9 mouse cellular contexts compared by ENCODE assay signal in the genomic region with DNA sequence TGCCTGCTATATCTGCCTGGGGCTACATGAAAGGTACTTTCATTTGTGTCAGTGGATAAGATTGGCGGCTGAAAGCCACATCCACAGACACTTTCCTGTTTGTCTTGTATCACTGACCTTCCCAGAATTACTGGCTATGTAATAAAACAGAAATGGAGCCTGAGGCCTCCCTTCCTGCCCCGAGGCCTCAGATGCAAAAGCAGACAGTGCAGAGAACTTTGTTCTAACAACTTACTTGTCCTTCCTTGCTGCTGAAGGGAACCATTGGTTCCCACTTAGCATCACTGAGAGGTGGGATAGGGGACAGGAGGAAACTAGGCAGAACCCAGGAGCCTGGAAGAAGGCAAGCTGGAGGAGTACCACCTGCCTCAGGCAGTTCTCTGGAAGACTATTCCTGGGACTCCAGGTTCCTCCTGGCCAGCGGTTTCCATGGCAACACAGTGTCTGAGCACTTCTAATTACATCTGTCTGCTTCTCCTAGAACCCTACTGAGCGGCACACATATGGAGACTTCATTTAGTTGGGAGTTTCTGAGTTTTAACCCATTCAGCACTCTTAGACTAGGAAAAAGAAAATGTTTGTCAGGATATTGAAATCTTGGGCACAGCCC. TPM values are rescaled to one million over a fixed set of nuclear protein-coding genes. Genes with fewer than 3 reads are reported as not detected.
DNase-seq lines count a peak whose midpoint lies in the region; ATAC-seq lines count a peak whose summit lies in the region.
"Had no signal": no experiment of that assay in that cellular context is flagged by ENCODE, and none has a peak within 500 bp of the region (broad histone marks: within the 10 kb centered on the region; RNA-seq: fewer than 3 reads in every experiment).

No protein-coding gene starts in this region.

- H3K9me3 ChIP-seq in midbrain, embryonic 11.5 days (ENCODE audit: control insufficient read depth, low read length), result peaks cover 3% of the 10 kb centered on the region; the same call in 1 of the 2 replicates
- peaks cover 11% of the 10 kb centered on the region for H3K9me3 ChIP-seq in midbrain, embryonic 10.5 days (replicated peaks)
- H3K9me3 ChIP-seq in forebrain, embryonic 14.5 days (replicated peaks; ENCODE audit: control insufficient read depth, low read length), result no peaks in the 10 kb centered on the region
- H3K9me3 ChIP-seq: liver, embryonic 15.5 days had no signal

- no peak overlapping the region for H3K27ac ChIP-seq in midbrain, embryonic 11.5 days (ENCODE audit: low read depth, low read length)
- no peak overlapping the region for H3K27ac ChIP-seq in midbrain, embryonic 10.5 days (replicated peaks)
- H3K27ac ChIP-seq in forebrain, embryonic 14.5 days (ENCODE audit: low read depth, low read length), result no peak overlapping the region
- H3K27ac ChIP-seq: liver, embryonic 15.5 days had no signal

- H3K9ac ChIP-seq in midbrain, embryonic 11.5 days (ENCODE audit: low read length), result no peak overlapping the region
- H3K9ac ChIP-seq in forebrain, embryonic 14.5 days (ENCODE audit: low read length), result no peak overlapping the region
- H3K9ac ChIP-seq: liver, embryonic 15.5 days had no signal

- no peak for ATAC-seq in midbrain, embryonic 11.5 days (ENCODE audit: low FRiP score)
- peak; percentile 68; the same call in 1 of the 2 replicates for ATAC-seq in forebrain, embryonic 14.5 days

- no peak overlapping the region for H3K4me2 ChIP-seq in midbrain, embryonic 11.5 days
- no peak overlapping the region for H3K4me2 ChIP-seq in forebrain, embryonic 14.5 days (ENCODE audit: low read length)
- H3K4me2 ChIP-seq: liver, embryonic 15.5 days had no signal

- 66% methylated on average over 4 of the region's 4 CpGs for WGBS in midbrain, embryonic 11.5 days
- 75% methylated on average over 4 of the region's 4 CpGs for WGBS in midbrain, embryonic 10.5 days
- 63% methylated on average over 4 of the region's 4 CpGs for WGBS in forebrain, embryonic 14.5 days

- DNase-seq in midbrain, embryonic 11.5 days (ENCODE audit: low spot score, missing footprints), result peak; percentile 70
- no peak for DNase-seq in midbrain, embryonic 10.5 days (ENCODE audit: low spot score)
- DNase-seq in forebrain, embryonic 14.5 days (ENCODE audit: low spot score), result peak; percentile 63
- peak; percentile 77 for DNase-seq in mesoderm, embryonic 11.5 days (ENCODE audit: low read depth, low spot score)
- peak; percentile 60 to 69 for DNase-seq in right cerebral cortex, postnatal 36 days (ENCODE audit: low spot score in 2 of 2)
- no peak for DNase-seq in lung, postnatal 4 days
- no peak for DNase-seq in urinary bladder, postnatal 36 days (ENCODE audit: low spot score in 2 of 2)
- DNase-seq: kidney, postnatal 10 days had no signal

- no peaks in the 10 kb centered on the region for H3K4me1 ChIP-seq in midbrain, embryonic 11.5 days (ENCODE audit: control insufficient read depth, insufficient read depth, low read length)
- peaks cover 12% of the 10 kb centered on the region for H3K4me1 ChIP-seq in midbrain, embryonic 10.5 days
- no peaks in the 10 kb centered on the region for H3K4me1 ChIP-seq in forebrain, embryonic 14.5 days (ENCODE audit: control insufficient read depth, insufficient read depth, low read length)
- H3K4me1 ChIP-seq: liver, embryonic 15.5 days had no signal

- H3K27me3 ChIP-seq in midbrain, embryonic 11.5 days (ENCODE audit: control insufficient read depth, insufficient read depth, low read length), result no peaks in the 10 kb centered on the region
- no peaks in the 10 kb centered on the region for H3K27me3 ChIP-seq in midbrain, embryonic 10.5 days (ENCODE audit: low read depth, poor library complexity, severe bottlenecking)
- H3K27me3 ChIP-seq in forebrain, embryonic 14.5 days (replicated peaks; ENCODE audit: control insufficient read depth, insufficient read depth, low read length), result no peaks in the 10 kb centered on the region
- H3K27me3 ChIP-seq: liver, embryonic 15.5 days had no signal

- H3K4me3 ChIP-seq in midbrain, embryonic 11.5 days (ENCODE audit: low read depth, low read length), result no peak overlapping the region
- H3K4me3 ChIP-seq in midbrain, embryonic 10.5 days, result no peak overlapping the region
- H3K4me3 ChIP-seq in forebrain, embryonic 14.5 days (ENCODE audit: low read depth, low read length), result no peak overlapping the region
- H3K4me3 ChIP-seq: liver, embryonic 15.5 days had no signal

- peaks cover 9% of the 10 kb centered on the region; the same call in 1 of the 2 replicates for H3K36me3 ChIP-seq in midbrain, embryonic 11.5 days (ENCODE audit: control insufficient read depth, insufficient read depth, low read length)
- peaks cover 68% of the 10 kb centered on the region for H3K36me3 ChIP-seq in midbrain, embryonic 10.5 days
- H3K36me3 ChIP-seq in forebrain, embryonic 14.5 days (ENCODE audit: control insufficient read depth, insufficient read depth, low read length), result no peaks in the 10 kb centered on the region; the same call in 1 of the 2 replicates
- H3K36me3 ChIP-seq: liver, embryonic 15.5 days had no signal

RNA-seq across cellular contexts. Expression of a gene that starts 26.1 kb away (rescaled TPM):
- 199 and 211 TPM in 2 replicates for polyA plus RNA-seq in midbrain, embryonic 11.5 days (2014; fragmentation: Nextera tagmentation; extraction: Ambion mirVana)
- polyA plus RNA-seq in midbrain, embryonic 10.5 days (2016; fragmentation: Nextera tagmentation; extraction: Ambion mirVana), result 168 and 195 TPM in 2 replicates
- 90.2 and 101 TPM in 2 replicates for polyA plus RNA-seq in forebrain, embryonic 14.5 days (2014; fragmentation: Nextera tagmentation; extraction: Ambion mirVana)

RNA-seq across cellular contexts. Expression of a gene that starts 58.2 kb away (rescaled TPM):
- 0.12 and 0.15 TPM in 2 replicates for polyA plus RNA-seq in midbrain, embryonic 11.5 days (2014; fragmentation: Nextera tagmentation; extraction: Ambion mirVana)
- 0.25 and 0.34 TPM in 2 replicates for polyA plus RNA-seq in midbrain, embryonic 10.5 days (2016; fragmentation: Nextera tagmentation; extraction: Ambion mirVana)
- 0.20 TPM in 1 of 2 replicates, not detected in the other for polyA plus RNA-seq in forebrain, embryonic 14.5 days (2014; fragmentation: Nextera tagmentation; extraction: Ambion mirVana)

Comparison
In these comparisons a context has a peak if more than half of its experiments do, and no peak if none do; other contexts are left out.
1. DNase-seq: peak in midbrain, embryonic 11.5 days (single experiment), forebrain, embryonic 14.5 days (single experiment), mesoderm, embryonic 11.5 days (single experiment) and right cerebral cortex, postnatal 36 days (2 of 2); none in midbrain, embryonic 10.5 days (single experiment), lung, postnatal 4 days (0 of 2) and urinary bladder, postnatal 36 days (0 of 2).